Mouse (Mus musculus): ENCODE results near the gene Disp1.

Disp1 gene

GRCm38 (mm10) chr1:183138088-183138487 lies 83.2 kb downstream of the Disp1 start:
- in situ Hi-C loops (cut with MboI, MseI): no loop called here

GRCm38 (mm10) chr1:183134427-183134826 lies 86.9 kb downstream of the Disp1 start:
- in situ Hi-C loops (cut with MboI, MseI): no loop called here

GRCm38 (mm10) chr1:183133440-183133839 lies 87.9 kb downstream of the Disp1 start:
- in situ Hi-C loops (cut with MboI, MseI): no loop called here

GRCm38 (mm10) chr1:183127246-183127645 lies 94.1 kb downstream of the Disp1 start:
- in situ Hi-C loops (cut with MboI, MseI): no loop called here

GRCm38 (mm10) chr1:183123725-183124124 lies 97.6 kb downstream of the Disp1 start:
- in situ Hi-C loops (cut with MboI, MseI): no loop called here

- in situ Hi-C loops (cut with MboI, MseI): no loop called here
These were observed 100.9 kb downstream of the Disp1 start for GRCm38 (mm10) chr1:183120341-183120923.

GRCm38 (mm10) chr1:183117827-183118825 lies 103.2 kb downstream of the Disp1 start:
- in situ Hi-C loops (cut with MboI, MseI): no loop called here

- in situ Hi-C loops (cut with MboI, MseI): no loop called here
These were observed 104.1 kb downstream of the Disp1 start for GRCm38 (mm10) chr1:183116946-183117826.

GRCm38 (mm10) chr1:183116441-183116840 lies 104.9 kb downstream of the Disp1 start:
- in situ Hi-C loops (cut with MboI, MseI): no loop called here

GRCm38 (mm10) chr1:183115076-183115475 lies 106.2 kb downstream of the Disp1 start:
- in situ Hi-C loops (cut with MboI, MseI): no loop called here

- in situ Hi-C loops (cut with MboI, MseI): no loop called here
These were observed 106.8 kb downstream of the Disp1 start for GRCm38 (mm10) chr1:183114554-183114953.

GRCm38 (mm10) chr1:183113546-183113945 lies 107.8 kb downstream of the Disp1 start:
- in situ Hi-C loops (cut with MboI, MseI): no loop called here

GRCm38 (mm10) chr1:183107476-183107875 lies 113.8 kb downstream of the Disp1 start:
- in situ Hi-C loops (cut with MboI, MseI): loop anchor here (5.0 kb wide), 1 partner anchor 110 kb away; no protein-coding TSS in a partner anchor

- in situ Hi-C loops (cut with MboI, MseI): loop anchor here (5.0 kb wide), 1 partner anchor 113 kb away; no protein-coding TSS in a partner anchor
These were observed 116.6 kb downstream of the Disp1 start for GRCm38 (mm10) chr1:183104696-183105095.

GRCm38 (mm10) chr1:183102775-183103174 lies 118.5 kb downstream of the Disp1 start:
- in situ Hi-C loops (cut with MboI, MseI): no loop called here

- in situ Hi-C loops (cut with MboI, MseI): no loop called here
These were observed 119.2 kb downstream of the Disp1 start for GRCm38 (mm10) chr1:183102153-183102552.

GRCm38 (mm10) chr1:183101371-183101770 lies 120.0 kb downstream of the Disp1 start:
- in situ Hi-C loops (cut with MboI, MseI): no loop called here

- in situ Hi-C loops (cut with MboI, MseI): no loop called here
These were observed 121.1 kb downstream of the Disp1 start for GRCm38 (mm10) chr1:183100245-183100644.

- in situ Hi-C loops (cut with MboI, MseI): loop anchor here (5.0 kb wide), 1 partner anchor 43 kb away; no protein-coding TSS in a partner anchor
These were observed 121.6 kb downstream of the Disp1 start for GRCm38 (mm10) chr1:183099686-183100085.

GRCm38 (mm10) chr1:183097606-183098005 lies 123.7 kb downstream of the Disp1 start:
- in situ Hi-C loops (cut with MboI, MseI): loop anchor here (5.0 kb wide), 1 partner anchor 45 kb away; no protein-coding TSS in a partner anchor

GRCm38 (mm10) chr1:183095454-183096088 lies 125.8 kb downstream of the Disp1 start:
- in situ Hi-C loops (cut with MboI, MseI): loop anchor here (5.0 kb wide), 1 partner anchor 47 kb away; no protein-coding TSS in a partner anchor

Measured in T-helper 2 cell (primary cell).